Mouse (Mus musculus) layer of hippocampus, postnatal 14 days (tissue): ENCODE data around the gene Ccdc92. TPM values are rescaled to one million over a fixed set of nuclear protein-coding genes. Genes with fewer than 3 reads are reported as not detected.

Experiments
- DNase-seq, 2 experiments: peaks; one replicate each; pipeline ENCODE4 v3.0.0; 2021 to 2022; ENCODE audit warnings: low spot score in 2 of 2, mixed read lengths in 1 of 2
- long read RNA-seq, 2 experiments: library from polyadenylated mRNA; stranded (forward); transcript quantifications; one replicate each; pipeline ENCODE4 v2.0.0; 2021
- total RNA-seq, 2 experiments: library from RNA; stranded (reverse); gene quantifications; 2 replicates each; pipeline ENCODE4 v1.2.3; 2021

Ccdc92 gene
- total RNA-seq = 10 to 100 TPM; 45.9 to 49.2 TPM
- long read RNA-seq, experiment 1, transcript Ccdc92-201 (4 exons, 2,473 nt) = major isoform, 59 of 71 reads
- long read RNA-seq, experiment 1, partial matches to known transcripts = 2 of 71 reads
- long read RNA-seq, experiment 1, other reads (novel, unspliced or antisense) = 10 of 71 reads
- long read RNA-seq, experiment 2, transcript Ccdc92-201 (4 exons, 2,473 nt) = major isoform, 70 of 84 reads
- long read RNA-seq, experiment 2, partial matches to known transcripts = 0 of 84 reads
- long read RNA-seq, experiment 2, other reads (novel, unspliced or antisense) = 14 of 84 reads

DNA sequence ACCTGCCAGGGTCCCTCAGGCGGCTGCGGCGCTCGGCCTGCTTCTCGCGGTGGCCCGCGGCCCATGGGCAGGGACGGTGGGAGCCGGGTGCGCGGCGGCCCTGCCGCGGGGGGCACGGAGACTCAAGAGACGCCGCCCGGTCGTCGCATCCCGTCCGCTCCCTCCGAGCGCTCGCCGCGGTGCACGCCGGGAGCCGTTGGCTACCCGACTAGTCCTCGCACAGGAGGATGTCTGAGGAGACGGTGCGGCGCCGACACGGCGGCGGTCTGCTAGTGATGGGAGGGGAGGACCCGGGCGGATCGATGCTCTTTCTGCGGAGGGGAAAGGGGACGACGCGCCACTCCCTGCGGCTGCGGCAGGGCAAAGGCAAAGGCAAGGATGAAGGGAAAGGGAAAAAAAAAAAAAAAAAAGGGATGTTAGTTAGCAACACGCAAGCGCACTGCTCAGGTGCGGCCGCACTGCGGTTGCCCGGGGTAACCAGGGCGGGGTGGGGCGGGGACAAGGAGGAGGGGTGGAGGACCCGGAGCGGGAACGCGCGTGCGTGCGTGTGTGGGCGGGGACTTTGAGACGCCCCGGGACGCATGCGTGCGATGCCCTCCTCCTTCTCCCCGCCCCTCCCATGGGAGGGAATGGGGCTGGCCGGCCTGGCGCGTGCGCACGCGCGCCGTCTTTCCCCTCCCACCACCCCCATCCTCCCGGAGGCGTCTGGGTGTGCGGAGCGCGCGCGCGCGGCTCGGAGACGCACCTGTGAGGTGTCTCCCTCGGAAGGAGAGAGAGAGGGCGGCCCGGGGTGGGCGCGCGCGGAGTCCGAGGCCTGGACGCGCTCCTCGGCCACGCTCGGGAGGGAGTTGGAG lies at the start of gene Ccdc92, which contains the start of gene Zfp664:
TSS of gene Ccdc92 (minus strand) at position 412 of the 854 bp plus-strand sequence.
TSS of gene Zfp664 (plus strand) at position 679 of the 854 bp plus-strand sequence.
- peak; percentile 92 to 98 for DNase-seq

- peak; percentile 80 to 91 for DNase-seq
Observed at GRCm38 (mm10) chr5:124908860-124909259, 46.6 kb upstream of the Ccdc92 start.

DNA sequence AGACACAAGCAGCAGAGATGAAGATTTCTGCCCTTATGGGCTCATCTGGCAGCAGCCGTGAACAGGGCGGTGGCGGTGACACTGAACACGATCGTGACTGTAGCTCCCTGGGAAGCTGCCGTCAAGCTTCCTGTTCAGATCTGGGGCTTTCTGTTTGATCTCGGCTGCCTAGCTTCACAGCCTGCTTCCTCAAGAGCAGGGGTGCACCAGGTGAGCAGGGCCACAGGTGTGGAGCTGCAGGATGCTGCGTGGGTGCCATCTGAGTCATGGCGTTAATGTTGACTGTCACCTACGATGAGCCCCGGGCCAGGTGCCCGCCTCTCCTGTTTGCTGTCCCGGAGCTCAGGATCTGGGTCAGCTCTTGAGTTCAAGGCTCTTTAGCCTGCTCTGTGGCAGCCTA lies 44.7 kb upstream of the Ccdc92 start:
- DNase-seq = no peak

DNA sequence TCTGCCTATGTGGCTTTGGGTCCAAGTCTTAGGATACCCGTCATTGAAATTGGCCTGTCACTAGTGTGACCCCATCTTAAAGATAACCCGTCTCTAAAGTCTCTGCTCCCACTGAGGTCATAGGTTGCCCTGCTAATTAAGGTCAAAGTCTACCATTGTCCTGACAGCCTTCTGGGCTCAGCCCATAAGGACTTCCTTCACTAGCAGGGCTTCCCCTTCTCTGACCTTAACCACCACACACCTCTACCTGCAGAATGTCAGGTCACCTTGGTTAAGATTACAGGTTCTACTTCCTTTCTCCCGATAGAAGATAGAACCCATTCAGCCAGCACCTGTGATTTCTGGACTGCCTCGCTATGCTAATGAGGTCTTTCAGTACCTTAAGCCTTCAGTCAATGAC lies 41.6 kb upstream of the Ccdc92 start:
- no peak for DNase-seq

DNA sequence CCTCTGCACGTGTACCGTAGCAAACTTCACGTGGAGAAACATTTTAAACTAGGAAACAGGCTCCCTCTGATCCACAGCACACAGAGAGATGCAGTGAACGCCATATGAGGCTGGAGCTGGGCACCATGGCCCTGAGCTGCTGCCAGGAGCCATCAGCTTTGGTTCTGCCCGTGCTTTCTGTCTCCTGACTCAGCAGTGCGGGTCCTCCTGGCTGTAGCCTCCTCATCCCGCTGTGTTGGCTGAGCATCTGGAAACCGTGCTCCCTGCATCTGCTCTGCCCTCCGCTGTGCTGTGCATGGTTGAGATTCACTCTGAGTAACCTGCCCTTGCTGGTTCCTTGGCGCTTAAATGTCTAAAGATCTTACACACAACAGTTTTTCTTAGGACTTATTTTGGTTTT lies 40.0 kb upstream of the Ccdc92 start:
- peak in 1 of 2 experiments; percentile 30 for DNase-seq

GRCm38 (mm10) chr5:124901675-124902074 lies 39.5 kb upstream of the Ccdc92 start:
- DNase-seq = peak; percentile 47 to 75

DNA sequence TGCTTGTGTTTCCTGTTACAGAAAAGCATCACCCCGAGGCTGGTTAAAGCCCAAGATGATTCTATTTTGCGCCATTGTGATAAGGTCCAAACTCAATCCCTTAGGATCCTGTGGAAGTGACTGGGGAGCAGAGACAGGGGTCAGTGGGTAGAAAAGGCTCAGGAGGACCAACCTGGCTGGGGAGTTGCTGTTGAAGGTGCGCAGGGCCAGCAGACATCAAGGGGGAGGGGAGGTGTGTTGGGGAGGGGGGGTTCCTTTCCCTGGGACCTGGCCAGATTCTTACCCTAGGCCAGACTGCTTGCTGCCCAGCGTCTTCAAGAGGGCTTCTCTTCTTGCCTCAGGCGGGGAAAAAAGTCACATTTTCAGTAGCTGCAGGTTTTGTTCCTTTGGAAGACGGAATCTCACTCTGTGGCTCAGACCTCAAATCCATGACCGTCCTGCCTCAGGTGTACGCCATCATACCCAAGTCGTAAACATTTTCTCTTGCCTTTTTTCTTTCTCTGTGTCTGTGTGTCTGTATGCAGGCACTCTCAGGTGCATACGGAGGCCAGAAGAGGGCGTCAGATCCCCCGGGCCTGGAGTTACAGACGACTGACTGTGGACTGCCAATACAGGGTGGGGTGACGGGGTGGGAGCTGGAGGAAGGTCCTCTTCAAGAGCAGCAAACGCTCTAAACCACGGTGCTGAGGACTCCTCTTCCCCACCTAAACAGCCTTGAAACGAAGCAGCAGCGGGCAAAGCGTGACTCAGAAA lies 38.7 kb upstream of the Ccdc92 start:
- no peak for DNase-seq

DNA sequence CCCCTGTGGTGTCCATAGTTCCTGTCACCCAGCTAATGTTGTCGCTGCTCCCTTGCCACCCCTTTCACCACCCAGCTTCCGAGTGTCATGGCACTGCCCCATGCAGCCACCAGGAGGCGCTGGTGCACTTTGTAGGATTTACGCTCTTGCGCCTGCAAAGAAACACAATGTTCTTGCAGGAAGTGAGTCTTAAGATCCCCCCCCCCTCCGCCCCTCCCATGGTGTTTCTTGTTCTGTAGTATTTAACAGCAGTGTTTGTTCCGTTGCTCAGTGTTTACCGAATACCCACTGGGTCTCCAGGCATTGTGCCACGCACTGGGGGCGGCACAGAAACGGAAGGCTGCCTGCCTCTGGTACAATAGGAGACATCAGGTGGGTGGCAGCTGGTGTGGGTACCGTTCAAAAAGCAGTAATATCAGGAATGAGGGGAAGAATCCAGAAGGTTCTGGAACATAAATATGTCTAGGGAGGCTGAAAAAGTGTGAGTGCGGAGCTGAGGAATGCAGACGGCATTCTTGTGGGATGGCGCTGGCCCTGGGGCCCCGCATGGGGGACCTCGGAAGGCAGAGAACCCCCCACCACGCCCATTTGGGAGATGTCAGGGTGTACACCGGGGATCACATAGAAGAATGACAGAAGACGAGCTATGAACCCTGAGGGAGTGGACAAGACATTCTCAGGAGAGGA lies 37.9 kb upstream of the Ccdc92 start:
- DNase-seq = peak; percentile 79 to 92

DNA sequence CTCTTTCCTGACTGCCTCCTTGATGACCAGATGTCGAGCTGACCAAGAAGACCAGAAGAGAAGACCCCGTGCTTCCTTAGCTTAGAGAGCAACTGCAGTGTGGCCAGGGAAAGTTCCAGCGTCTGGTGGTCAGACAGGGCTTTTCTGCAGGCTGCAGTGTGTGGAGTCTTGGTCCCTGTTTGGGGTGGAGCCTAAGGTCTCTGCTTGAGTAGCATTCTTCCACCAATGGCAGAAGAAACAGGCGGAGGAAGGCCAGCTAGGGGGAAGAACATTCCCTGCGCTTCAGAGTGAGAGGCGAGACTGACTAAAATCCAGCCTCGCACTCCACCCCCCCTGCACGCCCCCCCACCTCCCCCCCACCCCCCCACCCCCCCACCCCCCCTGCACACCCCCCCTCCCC lies 33.9 kb upstream of the Ccdc92 start:
- DNase-seq = no peak

GRCm38 (mm10) chr5:124891921-124892370 lies 29.7 kb upstream of the Ccdc92 start:
- DNase-seq = no peak

DNA sequence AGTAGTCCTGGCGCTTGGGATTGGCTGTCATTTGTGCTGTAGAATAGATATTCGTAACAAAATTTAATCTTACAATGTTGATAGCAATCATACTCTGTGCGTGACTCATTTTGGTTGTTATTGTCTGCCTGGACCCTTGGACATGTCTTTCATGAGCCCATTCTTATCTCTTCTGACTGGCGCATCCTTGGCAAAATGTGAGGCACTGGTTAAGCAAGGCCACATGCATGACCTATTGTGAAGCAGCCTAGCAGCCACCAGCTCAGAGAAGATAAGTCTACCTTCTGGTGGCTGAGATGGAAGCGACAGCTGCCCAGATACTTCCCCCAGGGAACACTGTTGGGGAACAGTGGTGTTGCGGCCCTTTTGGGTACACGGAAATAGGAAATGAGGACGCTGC lies 26.4 kb upstream of the Ccdc92 start:
- DNase-seq = no peak

GRCm38 (mm10) chr5:124883877-124884276 lies 21.7 kb upstream of the Ccdc92 start:
- peak; percentile 62 to 86 for DNase-seq

- DNase-seq = no peak
Observed at GRCm38 (mm10) chr5:124879801-124880200, 17.6 kb upstream of the Ccdc92 start.

DNA sequence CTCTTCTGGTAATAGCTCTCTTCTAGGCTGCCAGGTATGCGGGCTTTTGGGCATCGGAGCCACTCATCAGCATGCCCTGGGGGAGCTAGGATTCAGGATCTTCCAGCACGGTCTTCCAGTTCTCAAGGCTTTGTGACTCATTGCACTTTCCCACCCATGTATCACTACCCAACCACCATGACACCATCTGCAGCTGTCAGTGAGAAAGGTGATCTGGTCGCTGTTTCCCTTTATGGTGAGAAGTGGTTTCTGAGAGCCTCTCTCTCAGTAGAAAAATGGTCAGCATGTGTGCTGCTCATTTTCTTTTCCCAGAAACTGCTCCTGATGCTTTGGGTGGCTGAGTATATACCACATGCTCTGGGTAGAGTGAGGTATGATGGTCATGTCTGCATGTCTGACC lies 17.0 kb upstream of the Ccdc92 start:
- DNase-seq = no peak

DNA sequence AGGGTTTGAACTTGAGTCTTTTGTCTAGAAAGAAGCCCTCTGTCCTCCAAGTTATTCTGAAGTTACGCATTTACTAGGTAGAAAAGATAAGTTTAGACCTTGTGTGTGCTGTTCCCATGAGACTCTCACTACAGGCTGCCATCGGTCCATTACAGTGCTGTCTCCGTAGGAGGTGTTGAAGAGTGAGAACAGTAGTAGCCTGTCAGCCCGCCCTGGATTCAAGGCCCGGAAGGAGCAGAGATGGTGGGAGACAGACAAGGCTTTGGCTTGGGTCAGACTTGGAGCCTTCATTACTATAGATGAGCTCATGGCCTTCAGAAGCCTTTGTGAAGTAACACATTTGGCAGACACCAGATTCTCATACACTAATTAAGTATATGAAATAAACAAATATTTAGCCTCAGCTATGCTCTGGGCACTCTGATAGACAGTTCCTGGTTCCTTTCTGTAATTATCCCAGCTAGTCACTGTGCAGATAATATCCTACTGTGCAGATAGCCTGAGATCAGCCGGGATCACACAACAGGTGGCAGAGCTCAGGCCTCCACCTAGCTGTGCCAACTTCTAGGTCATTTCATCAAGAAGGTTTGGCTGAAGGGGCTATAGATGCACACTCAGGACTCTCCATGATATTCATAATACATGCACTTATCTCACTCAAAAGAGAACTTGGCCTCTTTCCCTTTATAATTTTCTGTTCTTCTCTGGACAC lies 11.8 kb upstream of the Ccdc92 start:
- no peak for DNase-seq

GRCm38 (mm10) chr5:124873096-124873495 lies 10.9 kb upstream of the Ccdc92 start:
- no peak for DNase-seq

- DNase-seq = no peak
Observed at GRCm38 (mm10) chr5:124872033-124872432, 9.8 kb upstream of the Ccdc92 start.

DNA sequence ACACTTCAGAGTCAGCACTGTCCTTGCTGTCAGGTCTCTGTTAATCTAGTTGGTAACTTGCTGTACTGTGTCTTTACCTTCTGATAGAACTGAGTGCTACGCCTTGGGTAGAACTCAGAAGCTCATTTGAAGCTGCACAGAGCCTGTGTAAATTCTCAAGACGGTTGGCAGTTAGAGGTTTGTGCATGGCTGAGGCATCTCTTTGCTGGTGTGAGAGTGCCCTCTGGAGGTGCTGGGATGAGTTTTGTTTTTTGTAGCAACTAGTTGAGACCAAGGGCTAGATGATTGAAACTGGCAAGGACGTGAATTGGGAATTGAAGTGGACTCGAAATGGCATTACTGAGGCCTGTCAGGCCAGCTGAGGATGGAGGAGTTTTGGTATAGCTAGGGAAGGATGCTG lies 6.8 kb upstream of the Ccdc92 start:
- DNase-seq = peak; percentile 69 to 80

DNA sequence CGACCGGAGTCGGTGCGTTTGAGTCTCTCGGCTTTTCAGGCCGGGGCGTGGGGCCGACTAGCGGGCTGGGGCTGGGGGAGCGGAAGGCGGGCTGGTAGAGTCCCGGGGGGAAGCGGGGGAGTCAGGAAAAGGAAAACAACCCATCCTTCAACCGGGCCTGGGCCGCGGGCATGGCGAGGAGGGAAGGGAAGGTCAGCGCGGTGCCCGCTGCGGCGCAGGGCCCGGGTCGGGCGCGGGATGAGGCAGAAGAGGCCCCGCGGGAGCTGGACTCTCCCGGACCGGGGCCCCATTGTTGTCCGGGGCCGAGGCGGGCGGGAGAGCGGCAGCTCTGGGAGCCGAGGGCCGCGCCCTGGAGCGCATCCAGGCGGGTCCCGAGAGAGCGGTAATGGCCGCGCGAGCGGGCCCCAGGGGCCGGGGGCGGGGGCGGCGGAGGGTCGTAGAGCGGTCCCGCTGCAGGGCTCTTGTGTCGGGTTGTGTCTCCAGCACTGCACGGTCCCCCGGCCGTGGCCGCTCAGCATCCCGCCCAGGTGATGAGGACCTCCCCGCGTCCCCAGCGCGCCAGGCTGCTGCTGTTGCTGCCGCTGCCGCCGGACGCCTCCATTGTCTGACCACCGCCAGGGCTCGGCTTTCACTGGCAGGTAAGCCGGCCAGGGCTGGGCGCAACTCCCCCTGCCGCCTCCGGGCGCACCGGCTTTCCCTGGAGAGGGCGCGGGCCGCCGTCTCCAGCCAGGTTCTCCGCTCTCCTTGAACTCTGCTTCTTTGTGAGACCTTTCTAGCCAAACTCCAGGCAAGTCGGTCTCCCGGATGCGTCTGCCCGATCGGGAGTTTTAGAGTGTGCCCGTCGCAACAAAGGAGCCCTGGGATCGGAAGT lies 882 bp upstream of the Ccdc92 start:
- peak in 1 of 2 experiments; percentile 16 for DNase-seq
